Mouse (Mus musculus) small intestine, adult 2 months (tissue): ENCODE data around the gene Disp3.

Experiments
- CTCF ChIP-seq: fragments of 200-500 bp; IDR thresholded peaks from 2 replicates; pipeline ENCODE4 v1.5.1; 2012; ENCODE audit warnings: low read depth, mild to moderate bottlenecking, control low read depth, inconsistent platforms, low read length, moderate library complexity, mixed read lengths; ENCODE audit not compliant: insufficient replicate concordance, insufficient read length; ENCODE audit errors: extremely low read depth
- POLR2A ChIP-seq: fragments of 200-500 bp; IDR thresholded peaks from 2 replicates; pipeline ENCODE4 v1.6.1; 2012; ENCODE audit warnings: low read depth, mild to moderate bottlenecking, control low read depth, inconsistent platforms, low read length, moderate library complexity

DNA sequence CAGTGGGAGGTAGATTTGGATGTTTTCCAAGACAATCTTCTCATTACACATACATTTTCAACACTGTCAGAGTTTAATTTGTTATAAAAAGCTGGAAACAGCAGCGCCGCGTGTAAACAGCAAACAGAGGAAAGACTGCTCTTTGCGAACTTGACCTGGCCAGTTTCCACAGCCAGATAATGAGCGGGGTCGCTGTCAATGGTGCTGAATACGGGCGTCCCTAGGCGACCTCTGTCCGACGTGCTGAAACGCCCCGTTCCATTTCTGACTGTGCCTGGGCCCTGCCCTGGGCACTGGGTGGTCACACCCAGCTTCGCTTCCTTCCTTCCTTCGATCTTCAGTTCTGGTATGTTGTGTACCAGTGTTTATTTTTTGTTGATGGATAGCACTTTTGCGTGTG lies 58.1 kb downstream of the Disp3 start:
- no peak for TF ChIP-seq CTCF
- TF ChIP-seq POLR2A = no peak
